Mouse (Mus musculus) B cell, adult 67 days (primary cell): Measurements from ENCODE around the gene Nmu. TPM values are rescaled to one million over a fixed set of nuclear protein-coding genes. Genes with fewer than 3 reads are reported as not detected.

ENCODE experiments used
- total RNA-seq, 2 experiments: library from RNA; stranded (reverse); gene quantifications; 4 replicates each; pipeline ENCODE4 v1.2.4; 2023

Gene Nmu
- total RNA-seq, result not detected

GRCm38 (mm10) chr5:76363453-76364104 is at the start of gene Nmu:
Gene Nmu, minus strand, starts transcription at chr5:76363788.

GRCm38 (mm10) chr5:76330953-76331352 is 32.6 kb downstream of the Nmu start, which contains the start of gene Pdcl2:
Gene Pdcl2, minus strand, starts transcription at chr5:76331156.

GRCm38 (mm10) chr5:76304452-76305341 is 58.9 kb downstream of the Nmu start, which contains the start of gene Clock:
Gene Clock, minus strand, starts transcription at chr5:76304792.

Other genes with a start within 250 kb of the Nmu start
- gene Srd5a3, start 223.5 kb downstream of the Nmu start, total RNA-seq, result 10 to 100 TPM; 44.7 to 48.5 TPM
- 10 to 100 TPM; 33.5 to 36.9 TPM for gene Tmem165, start 179.9 kb downstream of the Nmu start, total RNA-seq
- gene Clock, start 59.0 kb downstream of the Nmu start, total RNA-seq, result 10 to 100 TPM; 26.8 to 28.2 TPM
- gene Pdcl2, start 32.6 kb downstream of the Nmu start, total RNA-seq, result not detected
- gene Gm7271, start 120.3 kb upstream of the Nmu start, total RNA-seq, result not detected
- 10 to 100 TPM; 56.8 to 69.3 TPM for gene Exoc1, start 165.5 kb upstream of the Nmu start, total RNA-seq
- gene Cep135, start 224.9 kb upstream of the Nmu start, total RNA-seq, result 10 to 100 TPM; 24.6 to 25.0 TPM